Mouse (Mus musculus): Measurements from ENCODE around the gene Gm8909. TPM values are rescaled to one million over a fixed set of nuclear protein-coding genes. Genes with fewer than 3 reads are reported as not detected.

Gene Gm8909
- total RNA-seq, 2 experiments from 2014 or later: not detected

Other genes with a start within 250 kb of the Gm8909 start
- 10 to 100 TPM; 71.0 to 73.9 TPM for gene Abcf1, start 198.8 kb downstream of the Gm8909 start, total RNA-seq (2021)
- 10 to 100 TPM; 38.4 to 38.6 TPM for gene Gnl1, start 188.7 kb downstream of the Gm8909 start, total RNA-seq (2021)
- gene Prr3, start 188.3 kb downstream of the Gm8909 start, total RNA-seq (2021): 10 to 100 TPM; 12.9 TPM
- 1 to 10 TPM; 1.1 to 1.6 TPM for gene H2-T24, start 148.0 kb downstream of the Gm8909 start, total RNA-seq (2021)
- gene H2-T23, start 135.7 kb downstream of the Gm8909 start, total RNA-seq (2021): 1 to 10 TPM; 7.7 to 9.5 TPM
- gene H2-T22, start 125.8 kb downstream of the Gm8909 start, total RNA-seq (2021): 1 to 10 TPM; 7.9 to 9.3 TPM
- not detected for gene Gm6034, start 125.6 kb downstream of the Gm8909 start, total RNA-seq (2021)
- 1 to 10 TPM in 1 of 2 experiments, under 1 TPM in 1; 0.98 to 1.1 TPM for gene Gm11127, start 110.2 kb downstream of the Gm8909 start, total RNA-seq (2021)
- not detected for gene Gm19684, start 46.9 kb downstream of the Gm8909 start, total RNA-seq (2021)
- gene Gm7030, start 39.1 kb downstream of the Gm8909 start, total RNA-seq (2021): not detected
- not detected for gene H2-T3, start 21.8 kb upstream of the Gm8909 start, total RNA-seq (2021)
- gene Rpp21, start 89.5 kb upstream of the Gm8909 start, total RNA-seq (2021): 10 to 100 TPM; 35.0 to 43.1 TPM
- gene Trim39, start 103.7 kb upstream of the Gm8909 start, total RNA-seq (2021): 1 to 10 TPM; 8.3 TPM
- not detected for gene H2-M10.2, start 118.0 kb upstream of the Gm8909 start, total RNA-seq (2021)
- not detected for gene H2-M10.1, start 157.6 kb upstream of the Gm8909 start, total RNA-seq (2021)
- gene H2-M10.3, start 199.9 kb upstream of the Gm8909 start, total RNA-seq (2021): not detected